Mouse (Mus musculus): ENCODE data around the gene Il31.

- TF ChIP-seq CTCF (IDR thresholded peaks at IDR 0.05; ENCODE audit: borderline replicate concordance, insufficient read depth, low read length) (no peak), POLR2A (IDR thresholded peaks at IDR 0.05; ENCODE audit: low read depth, low read length) (no peak)
Measured at GRCm38 (mm10) chr5:123464638-123465037, 24.7 kb downstream of the Il31 start.
